ENCODE assay signal across 8 mouse cellular contexts in genomic region chr8:83607661-83608397, GRCm38 (mm10). TPM values are rescaled to one million over a fixed set of nuclear protein-coding genes. Genes with fewer than 3 reads are reported as not detected.
A peak's percentile ranks its signal among the peaks of the same experiment; 100 is the strongest.
DNase-seq lines count a peak whose midpoint lies in the region; ATAC-seq and TF ChIP-seq lines count a peak whose summit lies in the region.

TSS of gene Tecr (minus strand) at chr8:83607971.
TSS of gene Dnajb1 (plus strand) at chr8:83608193.

- peaks cover 49% of the 10 kb centered on the region for H3K36me3 ChIP-seq in megakaryocyte, embryonic 14.5 days (replicated peaks; ENCODE audit: low read length)

- H3K4me1 ChIP-seq in cortical plate, adult 2 months (ENCODE audit: control insufficient read depth, insufficient read depth, low read length), result peaks cover 11% of the 10 kb centered on the region
- peaks cover 51% of the 10 kb centered on the region for H3K4me1 ChIP-seq in megakaryocyte, embryonic 14.5 days

- no peaks in the 10 kb centered on the region for H3K9me3 ChIP-seq in megakaryocyte, embryonic 14.5 days

- TF ChIP-seq POLR2A in cortical plate, adult 2 months (IDR thresholded peaks at IDR 0.05; ENCODE audit: extremely low read depth, insufficient read depth, low read length), result peak; percentile 78

- H3K27me3 ChIP-seq in megakaryocyte, embryonic 14.5 days (replicated peaks), result no peaks in the 10 kb centered on the region

- peak; percentile 86 for ATAC-seq in activated CD4-positive, CD25-positive, alpha-beta regulatory T cell, adult 4 months

- H3K27ac ChIP-seq in cortical plate, adult 2 months (ENCODE audit: insufficient read depth, low read length), result peak within 1 kb of the TSS; percentile 96

- DNase-seq in gastrocnemius, adult 8-10 months (ENCODE audit: low spot score in 2 of 2), result peak; percentile 99
- DNase-seq in hindlimb bud, embryonic 11.5 days (ENCODE audit: extremely low spot score, low read depth, low spot score), result peak; percentile 87
- peak; percentile 97 to 99 for DNase-seq in left cerebral cortex, adult 8-10 months (ENCODE audit: low spot score in 2 of 2)
- DNase-seq in right cerebral cortex, postnatal 10 days (ENCODE audit: low spot score in 2 of 2), result peak; percentile 100
- DNase-seq in urinary bladder, postnatal 25 days (ENCODE audit: low spot score), result peak; percentile 99

- H3K4me3 ChIP-seq in cortical plate, adult 2 months (ENCODE audit: insufficient read depth, low read length), result peak within 1 kb of the TSS; percentile 50
- H3K4me3 ChIP-seq in megakaryocyte, embryonic 14.5 days (replicated peaks), result peak within 1 kb of the TSS; percentile 97

- no peak for TF ChIP-seq CTCF in cortical plate, adult 2 months (IDR thresholded peaks at IDR 0.05; ENCODE audit: extremely low read depth, insufficient read depth, low read length)

RNA-seq across cellular contexts. Expression of gene Tecr, which starts in this region (rescaled TPM):
- polyA plus RNA-seq in activated CD4-positive, CD25-positive, alpha-beta regulatory T cell, adult 4 months (2017; shearing (Covaris generic)), result 100 to 1,000 TPM; 421 to 424 TPM
- polyA plus RNA-seq in cortical plate, adult 2 months (2012; rRNA removed), result 854 and 882 TPM in 2 replicates
- total RNA-seq in gastrocnemius, adult 8-10 months (2022), result 100 to 1,000 TPM; 461 to 506 (median 481) TPM
- 100 to 1,000 TPM; 638 to 678 (median 672) TPM for total RNA-seq in left cerebral cortex, adult 8-10 months (2022)
- polyA plus RNA-seq in megakaryocyte, embryonic 14.5 days (2012; ENCODE audit: insufficient read depth, low replicate concordance), result 406 and 513 TPM in 2 replicates

RNA-seq across cellular contexts. Expression of gene Dnajb1, which starts in this region (rescaled TPM):
- polyA plus RNA-seq in activated CD4-positive, CD25-positive, alpha-beta regulatory T cell, adult 4 months (2017; shearing (Covaris generic)), result 10 to 100 TPM; 40.7 to 44.0 TPM
- 39.7 and 41.9 TPM in 2 replicates for polyA plus RNA-seq in cortical plate, adult 2 months (2012; rRNA removed)
- total RNA-seq in gastrocnemius, adult 8-10 months (2022), result 1 to 10 TPM; 3.6 to 7.9 (median 3.8) TPM
- 10 to 100 TPM; 44.9 to 46.9 (median 45.6) TPM for total RNA-seq in left cerebral cortex, adult 8-10 months (2022)
- 23.3 and 30.5 TPM in 2 replicates for polyA plus RNA-seq in megakaryocyte, embryonic 14.5 days (2012; ENCODE audit: insufficient read depth, low replicate concordance)

Comparison
In these comparisons a context has a peak if more than half of its experiments do, and no peak if none do; other contexts are left out.
1. Peak in every context shown above with its lines: DNase-seq, ATAC-seq, H3K4me3 ChIP-seq and H3K27ac ChIP-seq.
2. RNA of gene Dnajb1 (total RNA-seq): 44.9 to 46.9 TPM in left cerebral cortex, adult 8-10 months; 3.6 to 7.9 TPM in gastrocnemius, adult 8-10 months; every median in the first group is over 4 times any median in the second.